Mouse (Mus musculus) myocyte (in vitro differentiated cells): ENCODE results near the gene Amigo3.

Source experiments
- MAX ChIP-seq: IDR thresholded peaks from one replicate; pipeline ENCODE4 v1.6.1; 2011; ENCODE audit warnings: low read depth, mild to moderate bottlenecking, control low read depth
- POLR2A ChIP-seq: IDR thresholded peaks from one replicate; pipeline ENCODE4 v1.6.1; 2011; ENCODE audit warnings: low read depth, mild to moderate bottlenecking, control low read depth, moderate library complexity; ENCODE audit not compliant: insufficient read length

DNA sequence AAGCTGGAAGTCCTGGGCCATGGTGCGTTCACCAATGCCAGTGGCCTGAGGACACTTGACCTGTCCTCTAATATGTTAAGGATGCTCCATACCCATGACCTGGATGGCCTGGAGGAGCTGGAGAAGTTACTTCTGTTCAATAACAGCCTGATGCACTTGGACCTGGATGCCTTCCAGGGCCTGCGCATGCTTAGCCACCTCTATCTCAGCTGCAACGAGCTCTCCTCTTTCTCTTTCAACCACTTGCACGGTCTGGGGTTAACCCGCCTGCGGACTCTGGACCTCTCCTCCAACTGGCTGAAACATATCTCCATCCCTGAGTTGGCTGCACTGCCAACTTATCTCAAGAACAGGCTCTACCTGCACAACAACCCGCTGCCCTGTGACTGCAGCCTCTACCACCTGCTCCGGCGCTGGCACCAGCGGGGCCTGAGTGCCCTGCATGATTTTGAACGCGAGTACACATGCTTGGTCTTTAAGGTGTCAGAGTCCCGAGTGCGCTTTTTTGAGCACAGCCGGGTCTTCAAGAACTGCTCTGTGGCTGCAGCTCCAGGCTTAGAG, 786 bp downstream of the Amigo3 start:
- TF ChIP-seq POLR2A (no peak), MAX (no peak)
